Mouse (Mus musculus): Measurements from ENCODE around the gene Bace1. TPM values are rescaled to one million over a fixed set of nuclear protein-coding genes. Genes with fewer than 3 reads are reported as not detected.

The Bace1 gene
- 10 to 100 TPM; 28.8 to 30.4 TPM for total RNA-seq (2021)
- long read RNA-seq, experiment 1, full-length matches to known transcripts: 14 of 41 reads
- long read RNA-seq, experiment 1, partial matches to known transcripts: 4 of 41 reads
- long read RNA-seq, experiment 1, other reads (novel, unspliced or antisense): 23 of 41 reads
- long read RNA-seq, experiment 2, full-length matches to known transcripts: 20 of 27 reads
- long read RNA-seq, experiment 2, partial matches to known transcripts: 3 of 27 reads
- long read RNA-seq, experiment 2, other reads (novel, unspliced or antisense): 4 of 27 reads

- DNase-seq: peak; percentile 88
Measured at GRCm38 (mm10) chr9:45838434-45839138, at the start of gene Bace1. Bace1 (plus strand) TSS chr9:45838580.

- no peak for DNase-seq
Measured at GRCm38 (mm10) chr9:45791456-45792142, 46.8 kb upstream of the Bace1 start.

GRCm38 (mm10) chr9:45792235-45792634 is 46.1 kb upstream of the Bace1 start:
- DNase-seq: no peak

- DNase-seq: no peak
Measured at GRCm38 (mm10) chr9:45793697-45794096, 44.7 kb upstream of the Bace1 start.

- no peak for DNase-seq
Measured at GRCm38 (mm10) chr9:45795722-45796121, 42.7 kb upstream of the Bace1 start.

- DNase-seq: no peak
Measured at GRCm38 (mm10) chr9:45797271-45797670, 41.1 kb upstream of the Bace1 start.

GRCm38 (mm10) chr9:45798467-45799164 is 39.8 kb upstream of the Bace1 start:
- DNase-seq: peak; percentile 41

GRCm38 (mm10) chr9:45799402-45799801 is 39.0 kb upstream of the Bace1 start:
- no peak for DNase-seq

GRCm38 (mm10) chr9:45803070-45803774 is 35.2 kb upstream of the Bace1 start:
- DNase-seq: no peak

GRCm38 (mm10) chr9:45806847-45807246 is 31.5 kb upstream of the Bace1 start:
- no peak for DNase-seq

- DNase-seq: no peak
Measured at GRCm38 (mm10) chr9:45807337-45807736, 31.0 kb upstream of the Bace1 start.

- no peak for DNase-seq
Measured at GRCm38 (mm10) chr9:45807761-45808160, 30.6 kb upstream of the Bace1 start.

- no peak for DNase-seq
Measured at GRCm38 (mm10) chr9:45811946-45812345, 26.4 kb upstream of the Bace1 start.

- DNase-seq: no peak
Measured at GRCm38 (mm10) chr9:45815113-45815512, 23.3 kb upstream of the Bace1 start.

GRCm38 (mm10) chr9:45815525-45815924 is 22.9 kb upstream of the Bace1 start:
- no peak for DNase-seq

GRCm38 (mm10) chr9:45818406-45819011 is 19.9 kb upstream of the Bace1 start:
- DNase-seq: no peak

GRCm38 (mm10) chr9:45827663-45828290 is 10.6 kb upstream of the Bace1 start:
- peak; percentile 58 for DNase-seq

- DNase-seq: peak; percentile 91
Measured at GRCm38 (mm10) chr9:45828291-45828963, 10.0 kb upstream of the Bace1 start, which contains the start of gene Cep164. Cep164 (minus strand) TSS chr9:45828691.

- DNase-seq: peak; percentile 56
Measured at GRCm38 (mm10) chr9:45829107-45829506, 9.3 kb upstream of the Bace1 start.

- DNase-seq: no peak
Measured at GRCm38 (mm10) chr9:45832898-45833297, 5.5 kb upstream of the Bace1 start.
